Mouse (Mus musculus) liver, embryonic 12.5 days (tissue): ENCODE measurements around the gene Ceacam1. TPM values are rescaled to one million over a fixed set of nuclear protein-coding genes. Genes with fewer than 3 reads are reported as not detected.
"Not testable (repeated sequence)": the region's sequence is repeated elsewhere in the genome, so short reads cannot be mapped to it uniquely, and the experiment has no call there.

Experiments
- ATAC-seq: fragments of 200-750 bp; cut with Nextera tagmentation; 2 replicates; pipeline ENCODE4 v1.8.0; 2017; ENCODE audit warnings: moderate number of reproducible peaks, mild to moderate bottlenecking, moderate library complexity
- H3K27ac ChIP-seq: fragments of 300-500 bp; sonication (generic); 2 replicates; pipeline ENCODE4 v1.5.1; 2016; ENCODE audit warnings: mild to moderate bottlenecking
- H3K27me3 ChIP-seq: fragments of 300-500 bp; sonication (generic); replicated peaks from 2 replicates; pipeline ENCODE4 v1.6.1; 2016; ENCODE audit warnings: mild to moderate bottlenecking, moderate library complexity
- H3K36me3 ChIP-seq: fragments of 300-500 bp; sonication (generic); 2 replicates; pipeline ENCODE4 v1.6.1; 2016; ENCODE audit warnings: mild to moderate bottlenecking, moderate library complexity
- H3K4me1 ChIP-seq: fragments of 300-500 bp; sonication (generic); 2 replicates; pipeline ENCODE4 v1.6.1; 2016
- H3K4me2 ChIP-seq: fragments of 300-500 bp; sonication (generic); 2 replicates; pipeline ENCODE4 v1.6.1; 2016; ENCODE audit warnings: mild to moderate bottlenecking, moderate library complexity
- H3K4me3 ChIP-seq: fragments of 300-500 bp; sonication (generic); 2 replicates; pipeline ENCODE4 v1.5.1; 2016; ENCODE audit warnings: mild to moderate bottlenecking, moderate library complexity
- H3K9ac ChIP-seq: fragments of 300-500 bp; sonication (generic); 2 replicates; pipeline ENCODE4 v1.6.1; 2016; ENCODE audit warnings: mild to moderate bottlenecking, moderate library complexity
- H3K9me3 ChIP-seq: fragments of 300-500 bp; sonication (generic); replicated peaks from 2 replicates; pipeline ENCODE4 v1.6.1; 2016; ENCODE audit warnings: mild to moderate bottlenecking, moderate library complexity
- WGBS: fragments of 180-500 bp; shearing (Covaris S2); methylation state at CpG from one replicate; pipeline ENCODE4 v1.1.7; 2016; ENCODE audit not compliant: insufficient replicate concordance; 5-methylcytosine and 5-hydroxymethylcytosine counted together
- polyA plus RNA-seq: library from polyadenylated mRNA; unstranded; fragments of >200 nt; fragmentation: Nextera tagmentation; extraction: Ambion mirVana; gene quantifications from 2 replicates; pipeline ENCODE4 v1.2.1, GENCODE M21; 2016

Ceacam1 gene
- polyA plus RNA-seq, 1 experiment from 2014 or later, result 1.9 TPM

GRCm38 (mm10) chr7:25436704-25437103, 40.7 kb downstream of the Ceacam1 start:
- Histone ChIP-seq H3K27ac (no peak overlapping the region), H3K9ac (no peak overlapping the region), H3K9me3 (no peaks in the 10 kb centered on the region), H3K27me3 (no peaks in the 10 kb centered on the region), H3K4me3 (no peak overlapping the region), H3K4me1 (peaks cover 5% of the 10 kb centered on the region; the same call in 1 of the 2 replicates), H3K4me2 (no peak overlapping the region), H3K36me3 (no peaks in the 10 kb centered on the region)
- no peak for ATAC-seq
- 72% methylated on average over 2 of the region's 2 CpGs for WGBS

- H3K27ac ChIP-seq, result no peak overlapping the region
These were observed 41.2 kb downstream of the Ceacam1 start for GRCm38 (mm10) chr7:25436226-25436625.

GRCm38 (mm10) chr7:25435546-25435851, 41.9 kb downstream of the Ceacam1 start:
- ATAC-seq, result no peak
- no peak overlapping the region for H3K27ac ChIP-seq
- peaks cover 5% of the 10 kb centered on the region; the same call in 1 of the 2 replicates for H3K4me1 ChIP-seq
- no peak overlapping the region for H3K4me2 ChIP-seq
- H3K36me3 ChIP-seq, result no peaks in the 10 kb centered on the region
- no peak overlapping the region for H3K4me3 ChIP-seq
- WGBS, result 57% methylated on average over 2 of the region's 2 CpGs
- H3K9ac ChIP-seq, result no peak overlapping the region
- no peaks in the 10 kb centered on the region for H3K9me3 ChIP-seq
- no peaks in the 10 kb centered on the region for H3K27me3 ChIP-seq

More at GRCm38 (mm10) chr7:25436226-25436625, 41.2 kb downstream of the Ceacam1 start:
- ATAC-seq, result no peak
- WGBS, result 66% methylated on average over 6 of the region's 6 CpGs
- Histone ChIP-seq H3K27me3 (no peaks in the 10 kb centered on the region), H3K36me3 (no peaks in the 10 kb centered on the region), H3K9ac (no peak overlapping the region), H3K4me1 (peaks cover 5% of the 10 kb centered on the region; the same call in 1 of the 2 replicates), H3K9me3 (no peaks in the 10 kb centered on the region), H3K4me3 (no peak overlapping the region), H3K4me2 (no peak overlapping the region)

GRCm38 (mm10) chr7:25434654-25435545, 42.5 kb downstream of the Ceacam1 start:
- H3K27me3 ChIP-seq, result no peaks in the 10 kb centered on the region
- H3K4me2 ChIP-seq, result no peak overlapping the region
- H3K27ac ChIP-seq, result no peak overlapping the region
- H3K9ac ChIP-seq, result no peak overlapping the region
- 77% methylated on average over 10 of the region's 10 CpGs for WGBS
- ATAC-seq, result no peak
- H3K4me3 ChIP-seq, result no peak overlapping the region
- H3K9me3 ChIP-seq, result no peaks in the 10 kb centered on the region
- peaks cover 5% of the 10 kb centered on the region; the same call in 1 of the 2 replicates for H3K4me1 ChIP-seq
- H3K36me3 ChIP-seq, result no peaks in the 10 kb centered on the region

GRCm38 (mm10) chr7:25433781-25434560, 43.4 kb downstream of the Ceacam1 start:
- H3K4me2 ChIP-seq, result no peak overlapping the region
- no peak overlapping the region for H3K9ac ChIP-seq
- no peak for ATAC-seq
- H3K9me3 ChIP-seq, result no peaks in the 10 kb centered on the region
- H3K27ac ChIP-seq, result no peak overlapping the region
- WGBS, result 75% methylated on average over 9 of the region's 9 CpGs
- no peaks in the 10 kb centered on the region for H3K36me3 ChIP-seq
- peaks cover 5% of the 10 kb centered on the region; the same call in 1 of the 2 replicates for H3K4me1 ChIP-seq
- H3K27me3 ChIP-seq, result no peaks in the 10 kb centered on the region
- no peak overlapping the region for H3K4me3 ChIP-seq

- ATAC-seq, result no peak
- H3K4me2 ChIP-seq, result no peak overlapping the region
- H3K9ac ChIP-seq, result no peak overlapping the region
- H3K27me3 ChIP-seq, result no peaks in the 10 kb centered on the region
- H3K36me3 ChIP-seq, result no peaks in the 10 kb centered on the region
- no peaks in the 10 kb centered on the region for H3K9me3 ChIP-seq
- H3K27ac ChIP-seq, result no peak overlapping the region
- peaks cover 5% of the 10 kb centered on the region; the same call in 1 of the 2 replicates for H3K4me1 ChIP-seq
- no peak overlapping the region for H3K4me3 ChIP-seq
- 21% methylated on average over 5 of the region's 5 CpGs for WGBS
These were observed 44.3 kb downstream of the Ceacam1 start for GRCm38 (mm10) chr7:25433007-25433541.

- peaks cover 5% of the 10 kb centered on the region; the same call in 1 of the 2 replicates for H3K4me1 ChIP-seq
- WGBS, result 73% methylated on average over 6 of the region's 6 CpGs
- no peaks in the 10 kb centered on the region for H3K36me3 ChIP-seq
- no peak for ATAC-seq
- no peaks in the 10 kb centered on the region for H3K27me3 ChIP-seq
- no peak overlapping the region for H3K4me2 ChIP-seq
- no peaks in the 10 kb centered on the region for H3K9me3 ChIP-seq
- no peak overlapping the region for H3K4me3 ChIP-seq
- H3K9ac ChIP-seq, result no peak overlapping the region
- H3K27ac ChIP-seq, result no peak overlapping the region
These were observed 45.0 kb downstream of the Ceacam1 start for GRCm38 (mm10) chr7:25432381-25432780.

GRCm38 (mm10) chr7:25429886-25430784, 47.3 kb downstream of the Ceacam1 start:
- H3K4me1 ChIP-seq, result peaks cover 5% of the 10 kb centered on the region; the same call in 1 of the 2 replicates
- whole genome bisulfite sequencing, result 69% methylated on average over 4 of the region's 4 CpGs
- no peak overlapping the region for H3K4me2 ChIP-seq
- H3K9me3 ChIP-seq, result no peaks in the 10 kb centered on the region
- ATAC-seq, result no peak
- H3K36me3 ChIP-seq, result no peaks in the 10 kb centered on the region
- H3K27ac ChIP-seq, result no peak overlapping the region
- H3K27me3 ChIP-seq, result no peaks in the 10 kb centered on the region
- H3K4me3 ChIP-seq, result no peak overlapping the region
- no peak overlapping the region for H3K9ac ChIP-seq

GRCm38 (mm10) chr7:25428321-25428720, 49.1 kb downstream of the Ceacam1 start:
- H3K4me2 ChIP-seq, result no peak overlapping the region
- no peak for ATAC-seq

GRCm38 (mm10) chr7:25427144-25427543, 50.3 kb downstream of the Ceacam1 start:
- no peaks in the 10 kb centered on the region for H3K4me1 ChIP-seq
- no peak for ATAC-seq
- 55% methylated on average over 5 of the region's 5 CpGs for WGBS
- no peaks in the 10 kb centered on the region for H3K36me3 ChIP-seq
- no peak overlapping the region for H3K9ac ChIP-seq
- H3K9me3 ChIP-seq, result no peaks in the 10 kb centered on the region
- H3K27me3 ChIP-seq, result peaks cover 13% of the 10 kb centered on the region
- no peak overlapping the region for H3K27ac ChIP-seq
- H3K4me2 ChIP-seq, result no peak overlapping the region
- H3K4me3 ChIP-seq, result no peak overlapping the region

More at GRCm38 (mm10) chr7:25428321-25428720, 49.1 kb downstream of the Ceacam1 start:
- no peaks in the 10 kb centered on the region for H3K36me3 ChIP-seq
- WGBS, result 69% methylated on average over 3 of the region's 3 CpGs
- no peak overlapping the region for H3K9ac ChIP-seq
- H3K27me3 ChIP-seq, result 0 out of 2 replicates have a peak, but pooled peaks cover 2% of the 10 kb centered on the region
- H3K9me3 ChIP-seq, result no peaks in the 10 kb centered on the region
- H3K27ac ChIP-seq, result no peak overlapping the region
- H3K4me1 ChIP-seq, result peaks cover 5% of the 10 kb centered on the region; the same call in 1 of the 2 replicates
- no peak overlapping the region for H3K4me3 ChIP-seq

GRCm38 (mm10) chr7:25426380-25426779, 51.0 kb downstream of the Ceacam1 start:
- H3K4me2 ChIP-seq, H3K27ac ChIP-seq, H3K36me3 ChIP-seq, H3K4me1 ChIP-seq, H3K9me3 ChIP-seq, H3K4me3 ChIP-seq, H3K9ac ChIP-seq, ATAC-seq: not testable (repeated sequence)
- peaks cover 18% of the 10 kb centered on the region for H3K27me3 ChIP-seq
- WGBS, result 82% methylated on average over 4 of the region's 4 CpGs
